Mouse (Mus musculus) liver, postnatal 0 days (tissue): Measurements from ENCODE around the gene Cyth3. TPM values are rescaled to one million over a fixed set of nuclear protein-coding genes. Genes with fewer than 3 reads are reported as not detected.

Experiments used
- ATAC-seq: fragments of 200-750 bp; cut with Nextera tagmentation; 2 replicates; pipeline ENCODE4 v1.8.0; 2017; ENCODE audit warnings: mild to moderate bottlenecking, moderate library complexity
- DNase-seq: peaks from one replicate; pipeline ENCODE4 v3.0.0-alpha.2; 2016
- H3K27ac ChIP-seq: fragments of 300-500 bp; sonication (generic); 2 replicates; pipeline ENCODE4 v1.5.1; 2014; ENCODE audit warnings: antibody characterized with exemption, moderate library complexity, mild to moderate bottlenecking, low read depth
- H3K27me3 ChIP-seq: fragments of 300-500 bp; sonication (generic); 2 replicates; pipeline ENCODE4 v1.6.1; 2014; ENCODE audit warnings: low read length, control low read depth, mixed read lengths; ENCODE audit not compliant: insufficient read depth
- H3K36me3 ChIP-seq: fragments of 300-500 bp; sonication (generic); replicated peaks from 2 replicates; pipeline ENCODE4 v1.6.1; 2014; ENCODE audit warnings: mild to moderate bottlenecking, control low read depth, low read length, moderate library complexity, mixed read lengths; ENCODE audit not compliant: insufficient read depth
- H3K4me1 ChIP-seq: fragments of 300-500 bp; sonication (generic); 2 replicates; pipeline ENCODE4 v1.6.1; 2014; ENCODE audit warnings: antibody characterized with exemption, mild to moderate bottlenecking, control low read depth; ENCODE audit not compliant: insufficient read depth
- H3K4me2 ChIP-seq: fragments of 300-500 bp; sonication (generic); 2 replicates; pipeline ENCODE4 v1.6.1; 2014; ENCODE audit warnings: low read depth, mild to moderate bottlenecking, low read length, moderate library complexity, mixed read lengths
- H3K4me3 ChIP-seq: fragments of 300-500 bp; sonication (generic); 2 replicates; pipeline ENCODE4 v1.5.1; 2014; ENCODE audit warnings: low read depth, low read length
- H3K9ac ChIP-seq: fragments of 300-500 bp; sonication (generic); replicated peaks from 2 replicates; pipeline ENCODE4 v1.6.1; 2014; ENCODE audit warnings: mild to moderate bottlenecking, moderate library complexity
- H3K9me3 ChIP-seq: fragments of 300-500 bp; sonication (generic); 2 replicates; pipeline ENCODE4 v1.6.1; 2016; ENCODE audit warnings: mild to moderate bottlenecking, control low read depth, low read length, mixed read lengths
- CTCF ChIP-seq: sonication (generic); IDR thresholded peaks from 2 replicates; pipeline ENCODE4 v1.5.1; 2016; ENCODE audit warnings: antibody characterized with exemption, low read depth
- EP300 ChIP-seq: IDR thresholded peaks from 2 replicates; pipeline ENCODE4 v1.6.1; 2016; ENCODE audit warnings: antibody characterized with exemption, low read depth, mild to moderate bottlenecking
- WGBS: fragments of 180-500 bp; shearing (Covaris S2); extraction: QIAGEN DNeasy Blood & Tissue Kit; methylation state at CpG from one replicate; pipeline ENCODE4 v1.1.7; 2014; ENCODE audit not compliant: insufficient replicate concordance; 5-methylcytosine and 5-hydroxymethylcytosine counted together
- polyA plus RNA-seq: library from polyadenylated mRNA; unstranded; fragments of >200 nt; fragmentation: Nextera tagmentation; extraction: Ambion mirVana; gene quantifications from 2 replicates; pipeline ENCODE4 v1.2.1, GENCODE M21; 2015

Gene Cyth3
- polyA plus RNA-seq, 1 experiment from 2014 or later, result 15.3 TPM

DNA sequence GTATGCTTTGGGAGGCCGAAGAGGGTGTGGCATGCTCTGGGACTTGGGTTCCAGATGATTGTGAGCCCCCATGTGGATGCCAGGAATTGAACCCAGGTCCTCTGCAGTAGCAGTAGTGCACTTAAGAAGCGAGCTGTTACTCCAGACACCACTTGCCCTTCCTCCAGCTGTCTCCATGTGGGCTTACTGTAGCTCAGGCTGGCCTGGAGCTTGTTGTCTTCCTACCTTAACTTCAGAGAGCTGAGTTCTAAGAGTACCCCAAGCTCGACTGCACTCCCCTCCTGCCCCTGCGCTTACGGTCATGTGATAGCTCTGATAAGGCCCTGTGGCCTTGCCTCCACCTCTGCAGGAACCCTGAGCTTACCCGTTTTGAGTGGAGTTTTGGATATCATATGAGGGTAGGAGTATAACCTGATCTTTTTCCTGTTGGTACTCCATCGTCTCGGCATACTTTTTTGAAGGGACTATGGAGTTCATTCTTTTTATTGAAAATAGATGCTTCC, 36.8 kb downstream of the Cyth3 start:
- TF ChIP-seq CTCF (no peak), EP300 (no peak)
- Histone ChIP-seq H3K4me2 (no peak overlapping the region), H3K9me3 (no peaks in the 10 kb centered on the region), H3K36me3 (no peaks in the 10 kb centered on the region), H3K4me1 (peaks cover 45% of the 10 kb centered on the region), H3K4me3 (no peak overlapping the region), H3K9ac (no peak overlapping the region), H3K27me3 (no peaks in the 10 kb centered on the region), H3K27ac (0 out of 2 replicates have a peak overlapping the region, but pooled peaks have one; percentile 4)
- no peak for ATAC-seq
- DNase-seq, result no peak
- whole genome bisulfite sequencing, result 61% methylated on average over 8 of the region's 8 CpGs

- Histone ChIP-seq H3K9me3 (no peaks in the 10 kb centered on the region), H3K4me1 (peaks cover 25% of the 10 kb centered on the region), H3K4me2 (no peak overlapping the region), H3K9ac (no peak overlapping the region), H3K27ac (no peak overlapping the region), H3K36me3 (no peaks in the 10 kb centered on the region), H3K27me3 (no peaks in the 10 kb centered on the region), H3K4me3 (no peak overlapping the region)
- WGBS, result 75% methylated on average over 7 of the region's 7 CpGs
- DNase-seq, result no peak
- TF ChIP-seq CTCF (no peak), EP300 (no peak)
- ATAC-seq, result no peak
Measured at GRCm38 (mm10) chr5:143663074-143663687, 40.9 kb downstream of the Cyth3 start.

DNA sequence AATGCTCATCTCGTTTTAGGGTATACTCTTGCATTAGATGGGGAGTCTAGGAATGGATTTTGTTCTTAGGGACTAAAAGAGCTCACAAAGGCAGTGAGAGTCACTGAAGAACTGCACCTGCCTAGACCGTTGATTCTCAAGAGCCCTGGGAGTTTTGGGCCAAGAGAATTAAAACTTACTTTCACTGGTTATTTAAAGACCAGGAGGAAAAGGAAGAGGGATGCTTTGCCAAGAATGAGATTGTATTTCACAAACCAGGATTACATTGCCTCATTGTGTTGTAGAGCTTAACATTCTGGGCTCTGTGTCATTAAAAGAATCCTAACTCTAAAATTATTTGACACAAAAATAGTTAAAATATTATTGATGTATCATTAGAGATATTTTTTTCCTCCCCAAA, 43.3 kb downstream of the Cyth3 start:
- 74% methylated on average over 2 of the region's 2 CpGs for WGBS
- ATAC-seq, result no peak
- Histone ChIP-seq H3K4me2 (no peak overlapping the region), H3K4me3 (no peak overlapping the region), H3K9ac (no peak overlapping the region), H3K4me1 (peaks cover 20% of the 10 kb centered on the region), H3K36me3 (no peaks in the 10 kb centered on the region), H3K9me3 (no peaks in the 10 kb centered on the region), H3K27me3 (no peaks in the 10 kb centered on the region), H3K27ac (no peak overlapping the region)
- DNase-seq, result no peak
- TF ChIP-seq EP300, result no peak
- TF ChIP-seq CTCF, result no peak

- DNase-seq (no peak), ATAC-seq (peak; percentile 91)
- Histone ChIP-seq H3K9me3 (no peaks in the 10 kb centered on the region), H3K36me3 (no peaks in the 10 kb centered on the region), H3K4me3 (no peak overlapping the region), H3K4me1 (peaks cover 21% of the 10 kb centered on the region), H3K27ac (peak overlapping the region; percentile 3; the same call in 1 of the 2 replicates), H3K4me2 (no peak overlapping the region; the same call in 1 of the 2 replicates), H3K9ac (no peak overlapping the region), H3K27me3 (no peaks in the 10 kb centered on the region)
- WGBS, result 53% methylated on average over 1 of the region's 1 CpGs
- TF ChIP-seq CTCF (peak; percentile 40; the same call in 1 of the 2 replicates), EP300 (peak; percentile 87)
Measured at GRCm38 (mm10) chr5:143666015-143666414, 43.8 kb downstream of the Cyth3 start.

DNA sequence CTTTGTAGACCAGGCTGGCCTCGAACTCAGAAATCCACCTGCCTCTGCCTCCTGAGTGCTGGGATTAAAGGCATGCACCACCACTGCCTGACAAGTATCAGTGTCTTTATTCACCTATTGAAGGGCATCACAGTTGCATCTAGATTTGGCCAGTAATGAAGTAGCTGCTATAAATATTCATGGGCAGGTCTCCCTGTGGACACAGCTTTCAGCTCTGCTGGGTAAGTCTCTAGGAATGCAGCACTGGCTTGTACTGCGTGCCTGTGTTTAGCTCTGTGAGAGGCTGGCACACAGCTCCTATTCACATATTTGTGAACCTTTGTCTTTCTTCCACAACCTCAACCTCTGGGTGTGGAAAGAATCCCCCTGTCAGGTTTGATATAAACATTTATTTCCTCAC, 46.6 kb downstream of the Cyth3 start:
- WGBS, result 88% methylated on average over 2 of the region's 2 CpGs
- Histone ChIP-seq H3K4me3 (no peak overlapping the region), H3K27ac (no peak overlapping the region), H3K4me1 (peaks cover 20% of the 10 kb centered on the region), H3K9me3 (no peaks in the 10 kb centered on the region), H3K36me3 (no peaks in the 10 kb centered on the region), H3K27me3 (no peaks in the 10 kb centered on the region), H3K4me2 (no peak overlapping the region), H3K9ac (no peak overlapping the region)
- ATAC-seq (no peak), DNase-seq (no peak)
- no peak for TF ChIP-seq EP300
- TF ChIP-seq CTCF, result no peak

DNA sequence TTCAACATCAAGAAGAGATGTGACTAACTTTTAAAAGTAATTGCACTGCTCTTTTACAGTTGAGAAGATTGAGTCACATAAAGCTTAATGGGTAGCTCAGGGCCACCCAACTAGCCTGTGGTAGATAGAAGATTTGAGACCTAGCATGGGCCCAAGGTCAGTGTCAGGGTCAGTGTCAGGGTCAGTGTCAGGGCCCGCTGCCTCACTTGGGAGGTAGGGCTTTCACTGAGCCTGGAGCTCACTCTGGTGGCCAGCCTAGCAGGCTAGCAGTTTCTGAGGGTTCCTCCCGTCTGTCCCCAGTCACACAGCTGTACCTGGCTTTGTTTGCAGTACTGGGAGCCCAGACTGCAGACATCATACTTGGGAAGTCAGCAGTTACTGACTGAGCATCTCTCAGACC, 47.1 kb downstream of the Cyth3 start:
- H3K4me2 ChIP-seq, result no peak overlapping the region
- peak overlapping the region; percentile 34; the same call in 1 of the 2 replicates for H3K27ac ChIP-seq
- no peaks in the 10 kb centered on the region for H3K9me3 ChIP-seq
- H3K4me3 ChIP-seq, result no peak overlapping the region
- H3K4me1 ChIP-seq, result peaks cover 22% of the 10 kb centered on the region
- no peak overlapping the region for H3K9ac ChIP-seq
- no peaks in the 10 kb centered on the region for H3K36me3 ChIP-seq
- TF ChIP-seq CTCF, result peak; percentile 53
- no peak for TF ChIP-seq EP300
- no peak for DNase-seq
- no peaks in the 10 kb centered on the region for H3K27me3 ChIP-seq
- ATAC-seq, result no peak
- WGBS, result 50% methylated on average over 2 of the region's 2 CpGs
